Mouse (Mus musculus) hindbrain, embryonic 11.5 days (tissue): Measurements from ENCODE around the gene Hist1h2ai. TPM values are rescaled to one million over a fixed set of nuclear protein-coding genes. Genes with fewer than 3 reads are reported as not detected.
"Not testable (repeated sequence)": the region's sequence is repeated elsewhere in the genome, so short reads cannot be mapped to it uniquely, and the experiment has no call there.

Source experiments
- ATAC-seq: fragments of 200-750 bp; cut with Nextera tagmentation; 2 replicates; pipeline ENCODE4 v1.8.0; 2017; ENCODE audit warnings: mild to moderate bottlenecking, moderate TSS enrichment, moderate library complexity; ENCODE audit not compliant: low FRiP score
- DNase-seq: peaks from one replicate; pipeline ENCODE4 v3.0.0-alpha.2; 2015; ENCODE audit warnings: low spot score
- H3K27ac ChIP-seq: fragments of 300-500 bp; sonication (generic); 2 replicates; pipeline ENCODE4 v1.5.1; 2014; ENCODE audit warnings: mild to moderate bottlenecking, low read depth, low read length
- H3K27me3 ChIP-seq: fragments of 300-500 bp; sonication (generic); 2 replicates; pipeline ENCODE4 v1.6.1; 2014; ENCODE audit warnings: mild to moderate bottlenecking, low read length, moderate library complexity, mixed read lengths; ENCODE audit not compliant: control insufficient read depth, insufficient read depth
- H3K36me3 ChIP-seq: fragments of 300-500 bp; sonication (generic); 2 replicates; pipeline ENCODE4 v1.6.1; 2014; ENCODE audit warnings: mild to moderate bottlenecking, low read length, moderate library complexity, mixed read lengths; ENCODE audit not compliant: control insufficient read depth, insufficient read depth
- H3K4me1 ChIP-seq: fragments of 300-500 bp; sonication (generic); replicated peaks from 2 replicates; pipeline ENCODE4 v1.6.1; 2014; ENCODE audit warnings: low read length, mixed read lengths; ENCODE audit not compliant: control insufficient read depth, insufficient read depth
- H3K4me2 ChIP-seq: fragments of 300-500 bp; sonication (generic); replicated peaks from 2 replicates; pipeline ENCODE4 v1.6.1; 2014; ENCODE audit warnings: mild to moderate bottlenecking, low read depth, low read length
- H3K4me3 ChIP-seq: fragments of 300-500 bp; sonication (generic); 2 replicates; pipeline ENCODE4 v1.5.1; 2014; ENCODE audit warnings: low read depth, low read length
- H3K9ac ChIP-seq: fragments of 300-500 bp; sonication (generic); 2 replicates; pipeline ENCODE4 v1.6.1; 2014; ENCODE audit warnings: low read depth, low read length
- H3K9me3 ChIP-seq: fragments of 300-500 bp; sonication (generic); 2 replicates; pipeline ENCODE4 v1.6.1; 2016; ENCODE audit warnings: low read length; ENCODE audit not compliant: control insufficient read depth
- WGBS: fragments of 180-500 bp; shearing (Covaris S2); extraction: QIAGEN DNeasy Blood & Tissue Kit; methylation state at CpG from one replicate; pipeline ENCODE4 v1.1.7; 2014; 5-methylcytosine and 5-hydroxymethylcytosine counted together
- polyA plus RNA-seq: library from polyadenylated mRNA; unstranded; fragments of >200 nt; fragmentation: Nextera tagmentation; extraction: Ambion mirVana; gene quantifications from 2 replicates; pipeline ENCODE4 v1.2.1, GENCODE M21; 2014

Gene Hist1h2ai
- polyA plus RNA-seq, 1 experiment from 2014 or later, result 25.6 TPM

GRCm38 (mm10) chr13:21715131-21715863, 925 bp upstream of the Hist1h2ai start:
- ATAC-seq (no peak), DNase-seq (peak; percentile 62)
- peak overlapping the region; percentile 93 for H3K27ac ChIP-seq
- H3K9me3 ChIP-seq, result no peaks in the 10 kb centered on the region
- H3K27me3 ChIP-seq, result no peaks in the 10 kb centered on the region
- no peaks in the 10 kb centered on the region for H3K36me3 ChIP-seq
- peak overlapping the region; percentile 69 for H3K4me2 ChIP-seq
- WGBS, result 2% methylated on average over 19 of the region's 22 CpGs
- peaks cover 2% of the 10 kb centered on the region; the same call in 1 of the 2 replicates for H3K4me1 ChIP-seq
- peak overlapping the region; percentile 71 for H3K9ac ChIP-seq
- peak overlapping the region; percentile 47 for H3K4me3 ChIP-seq

- H3K9me3 ChIP-seq, H3K27me3 ChIP-seq, H3K36me3 ChIP-seq, H3K4me1 ChIP-seq: not testable (repeated sequence)
- H3K27ac ChIP-seq, result peak overlapping the region; percentile 93
- H3K4me2 ChIP-seq, result peak overlapping the region; percentile 87
- H3K4me3 ChIP-seq, result peak overlapping the region; percentile 47
- H3K9ac ChIP-seq, result peak overlapping the region; percentile 77
- peak; percentile 31 for ATAC-seq
- peak; percentile 69 for DNase-seq
- 1% methylated on average over 9 of the region's 38 CpGs for WGBS
Measured at GRCm38 (mm10) chr13:21716540-21717391, 544 bp downstream of the Hist1h2ai start.

- under 1% methylated on average over 26 of the region's 56 CpGs for WGBS
- H3K27ac ChIP-seq, result peak within 1 kb of the TSS; percentile 93
- H3K4me3 ChIP-seq, result peak within 1 kb of the TSS; percentile 47
- peak within 1 kb of the TSS; percentile 87 for H3K4me2 ChIP-seq
- not testable (repeated sequence) for H3K36me3 ChIP-seq, H3K27me3 ChIP-seq, H3K9me3 ChIP-seq, H3K4me1 ChIP-seq
- DNase-seq (peak; percentile 90), ATAC-seq (peak; percentile 45)
- H3K9ac ChIP-seq, result peak within 1 kb of the TSS; percentile 79
Measured at GRCm38 (mm10) chr13:21717397-21718357, 1.5 kb downstream of the Hist1h2ai start, which contains the start of gene Hist1h3h. Gene Hist1h3h (plus strand): TSS chr13:21717659.

DNA sequence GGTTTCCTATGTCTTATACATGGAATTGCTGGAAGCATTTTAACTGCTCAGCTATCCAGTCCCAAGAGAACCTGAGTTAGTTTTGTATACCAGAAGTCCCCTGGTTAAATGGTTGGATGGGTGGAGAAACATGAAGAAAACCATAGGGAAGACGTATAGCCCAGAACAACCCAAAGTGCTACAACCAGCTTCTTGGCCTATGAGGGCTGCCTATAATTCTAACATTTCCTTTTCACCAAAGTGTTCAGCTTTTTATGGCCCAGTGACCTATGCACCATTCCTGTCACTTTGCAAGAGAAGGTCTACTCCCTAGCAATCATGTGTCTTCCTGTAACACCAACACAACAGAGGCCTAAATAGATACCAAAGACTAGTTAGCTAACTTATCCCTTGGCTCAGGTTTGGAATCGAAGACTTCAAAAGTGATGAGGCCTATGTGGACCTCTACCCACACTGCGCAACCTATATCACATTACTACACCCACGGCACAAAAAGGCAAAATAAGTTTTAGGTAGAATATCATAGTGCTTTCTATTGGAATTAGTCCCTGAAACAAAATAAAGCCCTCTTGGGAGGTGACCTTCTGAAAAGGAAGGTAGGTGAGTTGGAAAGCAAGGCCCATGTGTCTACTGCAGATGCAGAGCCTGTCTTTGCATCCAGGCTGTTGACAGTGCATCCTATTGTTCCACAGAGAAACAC, 2.3 kb downstream of the Hist1h2ai start:
- peak; percentile 52 for DNase-seq
- WGBS, result 60% methylated on average over 4 of the region's 4 CpGs
- H3K27ac ChIP-seq, result peak overlapping the region; percentile 80
- H3K9me3 ChIP-seq, result no peaks in the 10 kb centered on the region
- no peak for ATAC-seq
- peak overlapping the region; percentile 77 for H3K4me2 ChIP-seq
- no peaks in the 10 kb centered on the region for H3K27me3 ChIP-seq
- peaks cover 4% of the 10 kb centered on the region; the same call in 1 of the 2 replicates for H3K4me1 ChIP-seq
- peak overlapping the region; percentile 79 for H3K9ac ChIP-seq
- H3K4me3 ChIP-seq, result peak overlapping the region; percentile 47
- no peaks in the 10 kb centered on the region for H3K36me3 ChIP-seq

DNA sequence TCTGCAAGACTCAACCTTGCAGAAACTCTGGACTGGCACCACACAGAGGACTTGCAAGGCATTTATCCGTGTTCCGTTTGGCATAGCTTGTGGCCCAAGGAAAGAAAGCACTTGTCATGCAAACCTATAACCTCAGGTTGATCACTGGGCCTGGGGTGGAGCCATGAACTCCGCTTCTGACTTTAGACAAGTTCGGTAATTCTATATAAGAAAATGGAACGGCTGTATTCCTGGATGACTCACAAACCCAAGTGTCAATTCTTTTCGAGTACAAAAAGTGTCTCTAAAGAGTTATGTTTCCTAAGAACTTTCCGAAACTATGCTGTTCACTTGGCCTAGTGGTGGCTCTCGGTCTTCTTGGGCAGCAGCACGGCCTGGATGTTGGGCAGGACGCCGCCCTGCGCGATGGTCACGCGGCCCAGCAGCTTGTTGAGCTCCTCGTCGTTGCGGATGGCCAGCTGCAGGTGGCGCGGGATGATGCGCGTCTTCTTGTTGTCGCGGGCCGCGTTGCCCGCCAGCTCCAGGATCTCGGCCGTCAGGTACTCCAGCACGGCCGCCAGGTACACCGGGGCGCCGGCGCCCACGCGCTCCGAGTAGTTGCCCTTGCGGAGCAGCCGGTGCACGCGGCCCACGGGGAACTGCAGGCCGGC, 5.0 kb downstream of the Hist1h2ai start:
- WGBS, result 1% methylated on average over 19 of the region's 44 CpGs
- ATAC-seq, result peak; percentile 26

GRCm38 (mm10) chr13:21721757-21722372, 5.6 kb downstream of the Hist1h2ai start, which contains the start of gene Hist1h2bm:
Gene Hist1h2bm (plus strand): TSS chr13:21722044.
- H3K36me3 ChIP-seq, H3K9me3 ChIP-seq, H3K4me1 ChIP-seq, H3K27me3 ChIP-seq: not testable (repeated sequence)
- DNase-seq, result peak; percentile 86
- H3K9ac ChIP-seq, result peak within 1 kb of the TSS; percentile 47; the same call in 1 of the 2 replicates
- WGBS, result under 1% methylated on average over 35 of the region's 37 CpGs
- peak; percentile 97 for ATAC-seq
- H3K4me2 ChIP-seq, result peak within 1 kb of the TSS; percentile 44
- peak within 1 kb of the TSS; percentile 35 for H3K4me3 ChIP-seq
- H3K27ac ChIP-seq, result peak within 1 kb of the TSS; percentile 78

More for the DNA sequence above, 5.0 kb downstream of the Hist1h2ai start:
- Histone ChIP-seq H3K4me3 (peak overlapping the region; percentile 35), H3K27ac (peak overlapping the region; percentile 78), H3K9ac (peak overlapping the region; percentile 42; the same call in 1 of the 2 replicates), H3K4me2 (peak overlapping the region; percentile 42)
- not testable (repeated sequence) for H3K4me1 ChIP-seq, H3K9me3 ChIP-seq, H3K36me3 ChIP-seq, H3K27me3 ChIP-seq
- peak; percentile 57 for DNase-seq

GRCm38 (mm10) chr13:21722373-21722925, 6.2 kb downstream of the Hist1h2ai start:
- peak overlapping the region; percentile 47; the same call in 1 of the 2 replicates for H3K9ac ChIP-seq
- peak overlapping the region; percentile 44 for H3K4me2 ChIP-seq
- ATAC-seq (peak; percentile 39), DNase-seq (peak; percentile 59)
- H3K27ac ChIP-seq, result peak overlapping the region; percentile 78
- H3K9me3 ChIP-seq, result no peaks in the 10 kb centered on the region
- no peaks in the 10 kb centered on the region for H3K36me3 ChIP-seq
- H3K27me3 ChIP-seq, result no peaks in the 10 kb centered on the region
- H3K4me1 ChIP-seq, result peaks cover 4% of the 10 kb centered on the region; the same call in 1 of the 2 replicates
- 4% methylated on average over 11 of the region's 11 CpGs for WGBS
- peak overlapping the region; percentile 24 for H3K4me3 ChIP-seq
